Mouse (Mus musculus): Measurements from ENCODE around the gene Birc2.
"Not testable (repeated sequence)": the region's sequence is repeated elsewhere in the genome, so short reads cannot be mapped to it uniquely, and the experiment has no call there.

The Birc2 gene

GRCm38 (mm10) chr9:7836905-7837805, at the start of gene Birc2:
Gene Birc2 (minus strand): TSS chr9:7837064.
- peak; percentile 94 for DNase-seq (ENCODE audit: low spot score in 2 of 2)

DNA sequence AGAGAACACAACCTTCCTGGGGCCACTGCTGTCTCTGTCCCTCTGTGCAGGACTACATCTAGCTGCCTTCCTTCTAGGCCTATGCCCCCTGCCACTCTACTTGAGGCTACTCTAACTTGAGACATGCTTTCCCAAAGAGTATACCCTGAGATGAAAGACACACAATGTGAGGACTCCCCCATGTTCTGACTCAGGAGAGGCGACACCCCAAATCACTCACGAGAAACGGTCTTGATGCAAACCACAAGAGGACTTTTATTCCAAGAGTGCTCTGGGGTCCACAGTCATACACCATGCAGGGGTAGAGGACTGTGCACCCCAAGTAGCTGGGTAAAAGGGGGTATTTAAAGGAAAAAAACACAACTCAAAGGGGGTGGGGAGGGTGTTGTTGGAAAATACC, 47.5 kb upstream of the Birc2 start:
- no peak for DNase-seq (ENCODE audit: low spot score in 2 of 2)

- DNase-seq (ENCODE audit: low spot score in 2 of 2), result no peak
Measured at GRCm38 (mm10) chr9:7882304-7882865, 45.5 kb upstream of the Birc2 start.

GRCm38 (mm10) chr9:7873511-7874211, 36.8 kb upstream of the Birc2 start:
- no peak for DNase-seq (ENCODE audit: low spot score in 2 of 2)

GRCm38 (mm10) chr9:7872775-7873439, 36.0 kb upstream of the Birc2 start, which contains the start of gene Birc3:
Gene Birc3 (minus strand): TSS chr9:7873186.
- DNase-seq (ENCODE audit: low spot score in 2 of 2), result peak; percentile 63 to 64

DNA sequence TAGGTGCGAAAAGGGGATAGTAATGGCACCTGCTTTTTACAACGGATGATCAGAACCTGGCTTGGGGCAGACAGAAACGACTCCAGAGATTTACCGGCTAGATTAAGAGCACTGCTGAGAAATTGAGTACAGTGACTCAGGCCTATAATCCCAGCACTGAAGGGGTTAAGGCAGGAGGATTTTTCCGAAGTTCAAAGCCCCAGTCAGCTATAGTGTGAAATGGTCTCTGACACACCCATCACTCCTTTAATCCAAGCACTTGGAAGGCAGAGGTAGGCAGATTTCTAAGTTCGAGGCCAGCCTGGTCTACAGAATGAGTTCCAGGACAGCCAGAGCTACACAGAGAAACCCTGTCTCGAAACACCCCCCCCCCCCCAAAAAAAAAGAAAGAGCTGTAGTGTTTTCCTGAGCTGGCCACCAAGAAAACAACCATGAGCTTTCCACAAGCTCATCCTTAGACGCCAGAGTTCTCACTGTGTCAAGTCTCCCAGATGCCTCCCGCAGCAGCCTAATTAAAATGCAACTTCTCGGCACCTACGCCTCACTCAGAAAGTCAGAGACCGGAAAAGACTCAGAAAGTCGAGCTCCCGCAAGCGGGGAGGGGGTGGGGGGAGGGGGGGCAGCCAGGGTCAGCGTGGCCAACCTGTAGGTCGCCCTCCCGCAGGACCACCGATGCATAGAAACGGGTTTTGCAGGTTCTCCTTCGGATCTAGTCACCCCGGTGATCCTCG, 35.3 kb upstream of the Birc2 start:
- DNase-seq (ENCODE audit: low spot score in 2 of 2), result no peak

GRCm38 (mm10) chr9:7871316-7872043, 34.6 kb upstream of the Birc2 start:
- no peak for DNase-seq (ENCODE audit: low spot score in 2 of 2)

DNA sequence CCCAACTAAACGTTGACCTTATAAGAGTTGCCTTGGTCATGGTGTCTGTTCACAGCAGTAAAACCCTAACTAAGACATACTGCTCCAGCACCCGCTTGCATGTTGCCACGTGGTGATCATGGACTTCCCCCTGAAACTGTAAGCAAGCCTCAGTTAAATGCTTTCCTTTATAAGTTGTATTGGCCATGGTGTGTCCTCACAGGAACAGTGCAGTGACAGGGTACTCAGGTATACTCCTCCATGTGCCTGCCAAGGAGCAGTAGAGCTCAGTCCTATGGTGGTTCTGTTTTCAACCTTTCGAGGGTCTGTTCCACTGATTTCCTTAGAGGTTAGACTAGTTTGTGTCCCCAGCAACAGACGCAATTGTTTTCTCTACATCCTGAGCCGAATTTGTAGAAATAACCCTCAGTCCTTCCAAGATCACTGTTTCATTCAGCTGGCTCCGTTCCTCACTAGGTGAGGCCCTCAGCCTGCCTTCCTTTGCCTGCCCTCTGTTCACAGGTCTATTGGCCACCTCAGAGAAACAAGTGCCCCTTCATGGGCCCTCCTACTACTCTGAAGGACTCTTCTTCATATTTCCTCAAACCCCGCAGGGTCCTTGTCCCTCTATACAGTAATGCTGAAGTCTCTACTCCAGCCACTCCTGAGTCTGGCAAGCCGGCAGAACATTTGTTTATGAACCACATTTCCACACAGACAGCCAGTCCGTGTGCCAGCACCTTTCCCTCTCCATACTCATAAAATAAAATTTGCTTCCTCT, 33.9 kb upstream of the Birc2 start:
- DNase-seq (ENCODE audit: low spot score in 2 of 2), result no peak

DNA sequence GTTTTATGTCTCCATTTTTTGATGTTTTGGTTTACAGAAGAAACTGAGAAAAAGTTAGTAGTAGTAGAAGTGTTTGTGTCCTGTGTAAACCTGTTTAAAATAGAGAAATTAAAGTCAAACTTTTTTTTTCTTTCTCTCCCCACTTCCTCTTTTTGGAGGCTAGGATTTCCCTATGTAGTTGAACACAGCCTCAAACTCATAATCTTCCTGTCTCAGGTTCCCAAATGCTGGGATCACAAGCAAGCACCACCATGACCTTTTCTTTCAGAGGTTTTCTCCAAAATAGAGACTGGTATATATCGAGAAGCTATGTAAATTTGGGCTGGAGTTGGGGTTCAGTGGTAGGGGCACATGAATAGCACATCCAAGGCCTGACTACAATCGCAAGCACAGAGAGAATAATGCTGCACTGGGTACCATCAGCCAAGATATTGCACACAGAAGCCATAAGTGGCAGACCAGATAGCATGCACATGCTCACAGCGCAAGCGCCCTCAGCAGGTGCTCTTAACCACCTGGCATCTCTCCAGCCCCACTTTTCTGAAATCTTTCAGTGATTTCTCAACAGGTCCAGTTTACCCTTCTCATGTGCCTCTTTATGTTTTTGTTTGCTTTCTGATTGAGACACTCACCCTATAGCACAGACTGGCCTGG, 32.1 kb upstream of the Birc2 start:
- DNase-seq (ENCODE audit: low spot score in 2 of 2), result no peak

DNA sequence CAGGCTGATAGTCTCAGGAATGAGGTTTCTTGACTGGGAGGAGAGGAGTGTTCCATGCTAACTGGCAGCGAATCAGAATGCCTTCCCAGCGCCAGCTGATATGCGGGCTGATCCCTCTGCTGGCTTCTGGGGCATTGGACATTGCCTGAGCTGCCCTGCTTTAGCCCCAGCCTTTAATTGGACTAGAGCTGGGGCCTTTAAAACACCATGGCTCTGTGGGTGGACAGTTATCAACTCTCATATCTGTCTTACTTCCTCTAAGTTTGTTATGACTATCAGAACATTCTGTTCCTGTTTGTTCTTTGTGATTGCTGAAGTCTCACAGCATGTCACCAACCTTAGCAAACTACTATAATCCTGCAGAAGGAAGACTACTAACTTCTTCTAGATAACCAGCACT, 31.1 kb upstream of the Birc2 start:
- no peak for DNase-seq (ENCODE audit: low spot score in 2 of 2)

DNA sequence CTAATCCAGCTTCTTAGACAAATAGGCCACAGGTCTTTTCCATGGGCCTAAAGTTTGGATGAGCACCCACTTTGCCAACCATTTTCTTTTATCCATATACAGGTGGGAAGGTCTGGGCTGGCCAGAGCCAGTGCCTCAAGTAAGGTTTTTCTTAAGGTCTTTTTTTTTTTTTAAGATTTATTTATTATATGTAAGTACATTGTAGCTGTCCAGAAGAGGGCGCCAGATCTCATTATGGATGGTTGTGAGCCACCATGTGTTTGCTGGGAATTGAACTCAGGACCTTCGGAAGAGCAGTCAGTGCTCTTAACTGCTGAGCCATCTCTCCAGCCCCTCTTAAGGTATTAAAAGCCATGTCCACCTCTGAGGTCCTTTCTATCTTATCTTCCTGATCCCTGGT, 30.1 kb upstream of the Birc2 start:
- not testable (repeated sequence) for DNase-seq (ENCODE audit: low spot score in 2 of 2)

- DNase-seq (ENCODE audit: low spot score in 2 of 2), result no peak
Measured at GRCm38 (mm10) chr9:7860976-7861375, 24.1 kb upstream of the Birc2 start.

GRCm38 (mm10) chr9:7855912-7856311, 19.0 kb upstream of the Birc2 start:
- no peak for DNase-seq (ENCODE audit: low spot score in 2 of 2)

- no peak for DNase-seq (ENCODE audit: low spot score in 2 of 2)
Measured at GRCm38 (mm10) chr9:7855374-7855773, 18.5 kb upstream of the Birc2 start.

DNA sequence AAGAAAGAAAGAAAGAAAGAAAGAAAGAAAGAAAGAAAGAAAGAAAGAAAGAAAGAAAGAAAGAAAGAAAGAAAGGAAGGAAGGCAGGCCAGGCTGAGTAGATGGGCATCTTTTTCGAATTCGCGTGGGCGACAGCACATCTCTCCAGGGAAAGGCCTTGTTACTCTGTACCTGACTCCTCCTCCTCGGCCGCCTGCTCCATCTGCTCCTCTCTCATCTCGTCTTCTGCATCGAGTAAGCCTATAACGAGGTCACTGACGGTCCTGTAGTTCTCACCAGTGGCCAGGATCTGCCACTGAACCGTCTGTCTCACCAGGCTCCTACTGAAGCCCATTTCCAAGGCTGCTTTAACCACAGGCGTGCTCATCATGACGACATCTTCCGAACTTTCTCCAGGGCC, 17.3 kb upstream of the Birc2 start:
- not testable (repeated sequence) for DNase-seq (ENCODE audit: low spot score in 2 of 2)

DNA sequence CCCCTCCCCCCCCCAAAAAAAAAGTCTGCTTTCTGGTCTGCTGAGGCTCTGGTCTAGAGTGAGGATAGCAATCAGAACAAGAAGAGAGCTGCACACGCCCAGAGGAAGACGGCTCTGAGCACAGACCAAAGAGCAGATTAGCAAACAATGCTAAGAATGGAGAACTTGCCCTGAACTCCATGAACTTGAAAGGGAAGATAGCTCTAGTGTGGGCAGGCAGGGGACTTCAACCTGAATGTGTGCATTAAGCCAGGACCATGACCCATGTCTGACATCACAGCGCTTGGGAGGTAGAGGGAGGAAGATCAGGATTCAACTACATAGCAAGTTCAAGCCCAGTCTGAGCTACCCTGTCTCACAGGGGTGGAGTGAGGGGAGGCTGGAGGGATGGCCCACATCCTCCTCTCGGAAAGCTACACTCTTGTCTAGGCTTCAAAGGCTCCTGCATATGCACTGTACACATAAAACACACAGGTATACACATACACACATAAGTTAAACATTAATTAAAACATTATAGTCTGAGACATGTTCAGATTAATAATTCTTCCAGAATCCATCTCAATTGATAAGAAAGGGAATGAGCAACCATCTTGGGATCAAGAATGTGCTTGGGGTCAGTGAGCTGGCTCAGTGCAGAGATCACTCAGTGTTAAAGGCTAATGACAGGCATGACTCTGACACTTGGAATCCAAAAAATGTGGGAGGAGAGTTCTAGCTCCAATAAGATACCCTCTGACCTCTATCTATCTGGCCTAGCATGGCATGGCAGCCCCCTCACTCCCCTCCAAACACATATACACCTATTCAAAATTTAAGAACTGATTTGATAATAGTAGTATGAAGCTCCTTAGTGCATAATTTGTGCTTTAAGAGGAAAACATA, 15.7 kb upstream of the Birc2 start:
- DNase-seq (ENCODE audit: low spot score in 2 of 2), result no peak

GRCm38 (mm10) chr9:7851841-7852240, 15.0 kb upstream of the Birc2 start:
- no peak for DNase-seq (ENCODE audit: low spot score in 2 of 2)

GRCm38 (mm10) chr9:7848191-7848590, 11.3 kb upstream of the Birc2 start:
- DNase-seq (ENCODE audit: low spot score in 2 of 2), result no peak

Data from urinary bladder, postnatal 4 days (tissue).